Mouse (Mus musculus): ENCODE data around the gene Hbb-bt. TPM values are rescaled to one million over a fixed set of nuclear protein-coding genes. Genes with fewer than 3 reads are reported as not detected.
"Not testable (repeated sequence)": the region's sequence is repeated elsewhere in the genome, so short reads cannot be mapped to it uniquely, and the experiment has no call there.

Hbb-bt gene
- total and polyA plus RNA-seq, 3 experiments: 118 to 120 TPM; not detected in 1

DNA sequence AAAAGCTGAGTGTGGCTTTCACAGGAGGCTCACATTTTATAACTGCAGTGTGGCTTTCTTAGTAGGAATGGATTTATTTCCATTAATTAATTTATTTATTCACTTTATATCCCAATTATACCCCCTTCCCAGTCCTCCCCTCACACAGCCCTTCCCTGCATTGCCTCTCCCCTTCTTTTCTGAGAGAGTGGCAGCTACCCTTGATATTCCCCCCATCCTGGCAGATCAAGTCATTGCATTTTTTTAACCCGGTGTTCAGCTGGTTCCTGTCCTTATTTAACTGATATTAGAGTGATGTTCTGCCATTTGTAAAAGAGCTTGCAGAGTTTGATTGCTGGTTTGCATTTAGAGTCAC is 4.0 kb downstream of the Hbb-bt start:
- Histone ChIP-seq H3K4me3 (ENCODE audit: control insufficient read depth in 1 of 2, insufficient read depth in 1 of 2, low read depth in 2 of 2, low read length in 2 of 2) (0 out of 4 replicates have a peak overlapping the region, but pooled peaks of 1 of the 2 experiments have one; percentile 5), H3K27me3 (ENCODE audit: control insufficient read depth in 1 of 2, insufficient read depth in 2 of 2, low read length in 2 of 2) (no peaks in the 10 kb centered on the region), H3K79me2 (ENCODE audit: control insufficient read depth, insufficient read depth, low read length, poor library complexity) (no peaks in the 10 kb centered on the region), H3K36me3 (ENCODE audit: control insufficient read depth in 1 of 2, insufficient read depth in 2 of 2, low read length in 2 of 2) (peaks cover 0 to 29% of the 10 kb centered on the region in 2 experiments; a peak in 2 of 4 replicates), H3K27ac (ENCODE audit: control insufficient read depth, low read depth, low read length) (peak overlapping the region; percentile 98), H3K4me1 (ENCODE audit: control insufficient read depth in 1 of 2, insufficient read depth in 2 of 2, low read length in 2 of 2) (peaks cover 23 to 24% of the 10 kb centered on the region in 2 experiments), H3K9ac (ENCODE audit: control insufficient read depth, low read depth, low read length, poor library complexity, severe bottlenecking) (peak overlapping the region; percentile 54), H3K9me3 (replicated peaks; ENCODE audit: insufficient read depth, low read length) (no peaks in the 10 kb centered on the region)
- peak; percentile 55 for DNase-seq (ENCODE audit: low read depth, low spot score)
- TF ChIP-seq SIN3A (IDR thresholded peaks at IDR 0.05; ENCODE audit: low read length) (peak; percentile 17; the same call in 1 of the 2 replicates), NELFE (IDR thresholded peaks at IDR 0.05; ENCODE audit: low read depth, low read length) (no peak), USF2 (IDR thresholded peaks at IDR 0.05; ENCODE audit: borderline replicate concordance in 1 of 2, insufficient read depth in 1 of 2, low read depth in 1 of 2, low read length in 2 of 2) (no peak), MXI1 (IDR thresholded peaks at IDR 0.05; ENCODE audit: low read depth, low read length) (peak; percentile 41; the same call in 1 of the 2 replicates), GATA1 (IDR thresholded peaks at IDR 0.05; ENCODE audit: low read depth, low read length) (no peak), BHLHE40 (IDR thresholded peaks at IDR 0.05; ENCODE audit: borderline replicate concordance, low read depth, low read length) (no peak), ZNF384 (IDR thresholded peaks at IDR 0.05; ENCODE audit: low read depth, low read length) (peak; percentile 50)

DNA sequence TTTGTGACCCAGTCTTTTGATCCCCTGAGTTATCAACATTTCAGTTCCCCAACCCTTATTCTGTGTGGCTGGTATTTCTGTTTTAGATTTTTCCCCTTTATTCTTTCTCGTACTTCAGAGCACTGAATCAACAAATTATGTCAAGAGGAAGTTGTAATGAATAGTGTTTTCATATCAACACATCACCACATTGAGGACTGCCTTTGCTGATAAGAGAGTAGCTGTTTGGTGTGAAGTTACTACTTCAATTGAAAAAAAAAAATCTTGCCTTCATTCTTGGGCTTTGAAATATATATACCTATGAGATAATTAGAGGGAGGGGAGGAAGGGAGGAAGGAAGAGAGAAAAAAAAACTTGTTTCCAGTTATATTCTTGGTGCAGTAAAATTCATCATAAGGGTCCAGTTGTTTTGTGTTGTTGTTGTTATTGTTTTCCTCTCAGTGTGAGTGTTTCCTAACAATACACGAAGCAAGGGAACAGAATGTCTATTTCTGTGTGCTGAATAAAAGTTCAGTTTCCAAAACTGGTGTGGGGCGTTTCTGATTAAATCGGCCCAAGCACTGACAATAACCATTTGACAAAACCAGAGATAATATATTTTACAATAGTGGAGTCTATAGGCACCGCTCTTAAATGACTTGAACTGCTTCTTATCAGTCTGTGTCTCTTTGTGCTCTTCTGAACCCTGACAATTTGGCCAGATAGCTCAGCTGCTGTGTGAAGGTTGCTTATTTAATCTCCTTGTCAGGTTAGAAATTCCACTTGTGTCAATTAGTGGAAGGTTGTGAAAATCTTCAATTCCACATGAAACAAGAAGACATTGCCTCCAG is 4.6 kb downstream of the Hbb-bt start:
- Histone ChIP-seq H3K79me2 (ENCODE audit: control insufficient read depth, insufficient read depth, low read length, poor library complexity) (no peaks in the 10 kb centered on the region), H3K9ac (ENCODE audit: control insufficient read depth, low read depth, low read length, poor library complexity, severe bottlenecking) (peak overlapping the region; percentile 54), H3K4me1 (ENCODE audit: control insufficient read depth in 1 of 2, insufficient read depth in 2 of 2, low read length in 2 of 2) (peaks cover 20 to 23% of the 10 kb centered on the region in 2 experiments), H3K36me3 (ENCODE audit: control insufficient read depth in 1 of 2, insufficient read depth in 2 of 2, low read length in 2 of 2) (peaks cover 0 to 29% of the 10 kb centered on the region in 2 experiments; a peak in 2 of 4 replicates), H3K9me3 (replicated peaks; ENCODE audit: insufficient read depth, low read length) (no peaks in the 10 kb centered on the region), H3K27me3 (ENCODE audit: control insufficient read depth in 1 of 2, insufficient read depth in 2 of 2, low read length in 2 of 2) (no peaks in the 10 kb centered on the region), H3K27ac (ENCODE audit: control insufficient read depth, low read depth, low read length) (peak overlapping the region; percentile 98), H3K4me3 (ENCODE audit: control insufficient read depth in 1 of 2, insufficient read depth in 1 of 2, low read depth in 2 of 2, low read length in 2 of 2) (0 out of 4 replicates have a peak overlapping the region, but pooled peaks of 1 of the 2 experiments have one; percentile 5)
- TF ChIP-seq MAFK (IDR thresholded peaks at IDR 0.05; ENCODE audit: borderline replicate concordance, low read depth, low read length) (0 out of 2 replicates have a peak, but pooled peaks have one; percentile 56), GATA1 (IDR thresholded peaks at IDR 0.05; ENCODE audit: low read depth, low read length) (peak; percentile 89), MXI1 (IDR thresholded peaks at IDR 0.05; ENCODE audit: low read depth, low read length) (0 out of 2 replicates have a peak, but pooled peaks have one; percentile 11), TBP (IDR thresholded peaks at IDR 0.05; ENCODE audit: low read depth, low read length) (peak; percentile 48; the same call in 1 of the 2 replicates), ZNF384 (IDR thresholded peaks at IDR 0.05; ENCODE audit: low read depth, low read length) (peak; percentile 89), ETS1 (IDR thresholded peaks at IDR 0.05; ENCODE audit: low read depth, low read length) (peak; percentile 96), ZKSCAN1 (IDR thresholded peaks at IDR 0.05; ENCODE audit: low read depth, low read length) (no peak), RCOR1 (IDR thresholded peaks at IDR 0.05; ENCODE audit: low read depth, low read length) (peak; percentile 45), SMC3 (IDR thresholded peaks at IDR 0.05; ENCODE audit: low read depth, low read length) (peak; percentile 2; the same call in 1 of the 2 replicates), ZC3H11A (IDR thresholded peaks at IDR 0.05; ENCODE audit: low read depth, low read length) (no peak), SIN3A (IDR thresholded peaks at IDR 0.05; ENCODE audit: low read length) (peak; percentile 62), MYB (IDR thresholded peaks at IDR 0.05; ENCODE audit: low read depth, low read length) (peak; percentile 67), TCF12 (IDR thresholded peaks at IDR 0.05; ENCODE audit: low read depth, low read length) (peak; percentile 86), EP300 (IDR thresholded peaks at IDR 0.05; ENCODE audit: low read depth in 1 of 2, low read length in 2 of 2) (peak; percentile 84 to 88), KAT2A (conservative IDR thresholded peaks at IDR 0.05; ENCODE audit: low read depth, low read length) (no peak), MEF2A (IDR thresholded peaks at IDR 0.05; ENCODE audit: extremely low read depth, insufficient replicate concordance, low read depth, low read length, poor library complexity, severe bottlenecking) (no peak), TAL1 (IDR thresholded peaks at IDR 0.05; ENCODE audit: low read length) (peak; percentile 88)
- DNase-seq (ENCODE audit: low read depth, low spot score): peak; percentile 87

DNA sequence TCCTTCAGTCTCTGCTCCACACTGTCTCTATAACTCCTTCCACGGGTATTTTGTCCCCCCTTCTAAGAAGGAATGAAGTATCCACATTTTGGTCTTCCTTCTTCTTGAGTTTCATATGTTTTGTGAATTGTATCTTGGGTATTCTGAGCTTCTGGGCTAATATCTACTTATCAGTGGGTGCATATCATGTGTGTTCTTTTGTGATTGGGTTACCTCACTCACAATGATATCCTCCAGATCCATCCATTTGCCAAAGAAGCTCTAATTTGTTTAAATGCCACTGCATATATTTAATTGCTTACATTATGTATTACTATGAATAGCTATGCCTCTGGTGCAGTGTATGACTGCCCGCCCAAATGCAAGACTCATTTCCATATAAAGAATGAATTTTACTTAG is 5.7 kb downstream of the Hbb-bt start:
- H3K4me3 ChIP-seq (ENCODE audit: control insufficient read depth in 1 of 2, insufficient read depth in 1 of 2, low read depth in 2 of 2, low read length in 2 of 2); H3K9me3 ChIP-seq (replicated peaks; ENCODE audit: insufficient read depth, low read length); H3K9ac ChIP-seq (ENCODE audit: control insufficient read depth, low read depth, low read length, poor library complexity, severe bottlenecking); H3K79me2 ChIP-seq (ENCODE audit: control insufficient read depth, insufficient read depth, low read length, poor library complexity); H3K27me3 ChIP-seq (ENCODE audit: control insufficient read depth in 1 of 2, insufficient read depth in 2 of 2, low read length in 2 of 2): not testable (repeated sequence)
- Histone ChIP-seq H3K4me1 (ENCODE audit: control insufficient read depth in 1 of 2, insufficient read depth in 2 of 2, low read length in 2 of 2) (peaks cover 15 to 18% of the 10 kb centered on the region in 2 experiments), H3K36me3 (ENCODE audit: control insufficient read depth in 1 of 2, insufficient read depth in 2 of 2, low read length in 2 of 2) (peaks cover 0 to 27% of the 10 kb centered on the region in 2 experiments; a peak in 2 of 4 replicates), H3K27ac (ENCODE audit: control insufficient read depth, low read depth, low read length) (peak overlapping the region; percentile 57)
- DNase-seq (ENCODE audit: low read depth, low spot score): peak; percentile 50
